Mouse (Mus musculus) monocyte, adult 5-6 weeks (primary cell): ENCODE data around the gene Dnase1l2. TPM values are rescaled to one million over a fixed set of nuclear protein-coding genes. Genes with fewer than 3 reads are reported as not detected.
"Not testable (repeated sequence)": the region's sequence is repeated elsewhere in the genome, so short reads cannot be mapped to it uniquely, and the experiment has no call there.

Experiments used
- ATAC-seq: fragments of 153-309, 156-312 bp; replicated peaks from 2 replicates; pipeline ENCODE4 v1.8.0; 2017; ENCODE audit warnings: mild to moderate bottlenecking; ENCODE audit not compliant: low TSS enrichment, insufficient number of reproducible peaks, severe bottlenecking, poor library complexity, low FRiP score
- total RNA-seq: library from RNA; stranded (forward); fragments of 200-1000, 200-491, 200-594 nt; gene quantifications from 3 replicates; pipeline ENCODE4 v1.2.3, GENCODE M21; 2017

Gene Dnase1l2
- total RNA-seq, 1 experiment from 2014 or later: 2.2 TPM

- no peak for ATAC-seq
Measured at GRCm38 (mm10) chr17:24474557-24474956, 31.7 kb upstream of the Dnase1l2 start.

- no peak for ATAC-seq
Measured at GRCm38 (mm10) chr17:24473612-24474275, 30.8 kb upstream of the Dnase1l2 start, which contains the start of gene Bricd5. Bricd5 (plus strand) TSS chr17:24473884.

DNA sequence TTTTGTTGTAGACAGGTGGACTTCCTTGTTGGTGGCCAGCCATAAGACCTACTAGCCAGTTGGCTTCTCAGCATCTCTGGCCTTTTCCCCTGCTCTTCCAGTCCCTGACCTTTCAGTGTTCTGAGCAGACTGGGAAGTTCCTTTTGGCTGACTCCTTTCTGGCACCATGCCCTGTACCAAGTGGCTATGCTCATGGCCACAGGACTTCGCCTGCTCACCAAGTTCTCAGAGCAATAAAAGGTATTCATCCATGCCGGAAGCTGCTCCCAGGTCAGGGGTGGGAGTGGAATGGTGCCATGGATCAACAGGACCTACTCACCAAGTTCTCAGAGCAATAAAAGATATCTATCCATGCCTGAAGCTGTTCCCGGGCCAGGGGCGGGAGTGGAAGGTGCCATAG, 29.6 kb upstream of the Dnase1l2 start:
- ATAC-seq: no peak

DNA sequence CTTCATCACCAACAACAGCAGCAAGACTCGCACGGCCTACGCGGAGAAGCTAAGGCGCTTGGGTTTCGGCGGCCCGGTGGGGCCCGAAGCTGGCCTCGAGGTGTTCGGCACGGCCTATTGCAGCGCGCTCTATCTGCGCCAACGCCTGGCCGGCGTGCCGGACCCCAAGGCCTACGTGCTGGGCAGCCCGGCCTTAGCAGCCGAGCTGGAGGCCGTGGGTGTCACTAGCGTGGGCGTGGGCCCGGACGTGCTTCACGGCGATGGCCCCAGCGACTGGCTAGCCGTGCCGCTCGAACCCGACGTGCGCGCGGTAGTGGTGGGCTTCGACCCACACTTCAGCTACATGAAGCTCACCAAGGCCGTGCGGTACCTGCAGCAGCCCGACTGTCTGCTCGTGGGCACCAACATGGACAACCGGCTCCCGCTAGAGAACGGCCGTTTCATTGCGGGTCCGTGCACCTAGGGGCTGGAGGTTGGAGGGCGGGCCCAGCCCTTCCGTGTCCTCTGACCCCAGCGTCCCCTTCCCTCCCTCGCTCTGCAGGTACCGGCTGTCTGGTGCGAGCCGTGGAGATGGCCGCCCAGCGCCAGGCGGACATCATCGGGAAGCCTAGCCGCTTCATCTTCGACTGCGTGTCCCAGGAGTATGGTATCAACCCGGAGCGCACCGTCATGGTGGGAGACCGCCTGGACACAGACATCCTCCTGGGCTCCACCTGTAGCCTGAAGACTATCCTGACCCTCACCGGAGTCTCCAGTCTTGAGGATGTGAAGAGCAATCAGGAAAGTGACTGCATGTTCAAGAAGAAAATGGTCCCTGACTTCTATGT, 28.0 kb upstream of the Dnase1l2 start:
- ATAC-seq: no peak

GRCm38 (mm10) chr17:24469910-24470602, 27.2 kb upstream of the Dnase1l2 start, which contains the start of the genes E4f1 and Pgp:
E4f1 (minus strand) TSS chr17:24470313.
Pgp (plus strand) TSS chr17:24470392.
- peak; percentile 90 for ATAC-seq

DNA sequence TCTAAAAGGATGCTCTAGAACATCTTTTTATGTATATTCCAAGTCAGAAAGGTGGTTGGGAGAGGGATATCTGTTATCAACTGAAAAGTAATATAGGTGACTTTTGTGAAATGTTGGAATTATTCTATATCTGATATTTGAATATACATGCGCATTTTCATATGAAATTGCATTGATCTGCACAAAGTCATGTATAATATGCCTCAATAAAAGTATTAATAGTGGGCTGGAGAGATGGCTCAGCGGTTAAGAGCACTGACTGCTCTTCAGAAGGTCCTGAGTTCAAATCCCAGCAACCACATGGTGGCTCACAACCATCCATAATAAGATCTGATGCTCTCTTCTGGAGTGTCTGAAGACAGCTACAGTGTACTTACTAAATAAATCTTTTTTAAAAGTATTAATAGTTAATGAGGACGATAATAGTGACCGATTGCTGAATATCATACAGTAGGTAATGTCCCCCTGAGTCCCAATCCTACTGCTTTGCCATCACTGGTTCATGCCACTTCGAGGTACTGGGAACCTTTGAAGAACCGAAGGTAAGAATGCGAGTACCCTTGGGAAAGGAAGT, 26.5 kb upstream of the Dnase1l2 start:
- no peak for ATAC-seq

- no peak for ATAC-seq
Measured at GRCm38 (mm10) chr17:24468636-24469246, 25.8 kb upstream of the Dnase1l2 start.

GRCm38 (mm10) chr17:24463374-24464133, 20.6 kb upstream of the Dnase1l2 start:
- ATAC-seq: peak; percentile 24; the same call in 1 of the 2 replicates

- ATAC-seq: no peak
Measured at GRCm38 (mm10) chr17:24462932-24463331, 20.0 kb upstream of the Dnase1l2 start.

DNA sequence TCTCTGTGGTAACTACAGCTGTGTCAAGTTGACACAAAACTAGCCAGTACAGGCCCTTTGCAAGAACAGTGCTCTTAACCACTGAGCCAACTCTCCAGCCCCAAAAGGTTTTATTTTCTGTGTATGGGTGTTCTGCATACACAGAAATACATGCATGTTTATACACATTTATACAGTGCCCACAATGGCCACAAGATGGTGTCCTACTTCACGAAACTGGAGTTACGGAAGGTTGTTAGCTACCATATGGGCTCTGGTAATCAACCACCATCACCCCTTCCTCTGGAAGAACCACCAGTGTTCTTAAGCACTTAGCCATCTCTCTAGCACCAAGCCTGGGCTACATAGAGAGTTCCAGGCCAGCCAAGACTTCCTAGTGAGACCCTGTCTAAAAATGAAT, 18.7 kb upstream of the Dnase1l2 start:
- peak; percentile 61 for ATAC-seq

DNA sequence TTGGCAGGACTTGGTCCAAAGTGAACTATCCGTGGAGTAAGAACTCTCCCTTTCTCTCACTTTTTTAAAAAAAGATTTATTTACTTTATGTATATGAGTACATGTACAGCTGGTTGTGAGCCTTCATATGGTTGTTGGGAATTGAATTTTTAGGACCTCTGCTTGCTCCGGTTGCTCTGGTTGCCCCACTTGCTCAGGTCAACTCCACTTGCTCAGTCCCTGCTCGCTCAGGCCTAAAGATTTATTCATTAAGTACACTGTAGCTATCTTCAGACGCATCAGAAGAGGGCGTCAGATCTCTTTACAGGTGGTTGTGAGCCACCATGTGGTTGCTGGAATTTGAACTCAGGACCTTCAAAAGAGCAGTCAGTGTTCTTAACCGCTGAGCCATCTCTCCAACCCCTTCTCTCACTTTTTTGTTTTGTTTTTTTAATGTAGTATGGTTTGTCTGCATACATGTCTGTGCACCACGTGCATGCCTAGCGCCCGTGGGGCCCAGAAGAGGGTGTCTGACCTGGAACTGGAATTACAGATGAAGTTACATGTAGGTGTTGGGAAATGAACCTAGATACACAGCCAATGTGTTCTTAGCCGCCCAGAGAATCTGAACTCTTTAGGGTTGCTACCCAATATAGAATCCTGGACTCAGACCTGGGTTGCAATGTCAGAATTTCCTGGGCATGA, 12.8 kb upstream of the Dnase1l2 start:
- not testable (repeated sequence) for ATAC-seq

DNA sequence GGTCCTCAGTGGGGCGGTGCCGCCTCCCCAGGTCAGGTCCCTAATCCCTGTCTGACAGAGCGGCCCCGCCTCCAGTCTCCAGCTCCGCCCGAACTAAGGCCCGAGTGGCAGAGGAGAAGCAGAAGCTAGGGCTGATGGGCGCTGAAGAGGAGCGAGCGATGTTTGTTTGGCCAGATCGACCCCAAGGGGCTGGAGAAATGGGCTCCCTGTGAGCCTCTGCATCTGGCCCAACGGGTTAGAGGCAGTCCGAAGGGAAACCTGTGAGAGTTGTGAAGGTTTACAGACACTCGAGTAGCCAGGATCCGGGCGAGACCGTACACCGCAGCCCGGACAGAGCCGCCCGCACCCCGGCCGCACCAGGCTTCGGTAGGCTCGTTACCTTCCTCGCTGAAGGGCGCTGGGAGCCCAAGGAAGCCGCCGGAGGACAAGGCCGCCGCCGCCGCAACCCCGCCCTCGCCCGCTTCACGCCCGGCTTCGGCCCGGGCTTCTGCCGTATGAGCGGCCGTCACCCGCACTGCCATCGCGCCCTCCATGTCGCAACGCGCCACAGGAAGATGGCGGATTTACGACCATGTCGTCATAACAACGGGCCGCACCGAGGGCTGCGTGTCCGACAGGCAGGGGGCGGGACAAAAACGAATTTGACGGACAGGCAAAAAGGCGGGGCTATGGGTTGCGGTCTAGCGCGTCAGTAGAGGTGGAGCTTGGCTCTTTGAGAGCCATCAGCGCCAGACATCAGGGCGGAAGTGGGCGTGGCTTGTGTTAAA, 12.0 kb upstream of the Dnase1l2 start:
- ATAC-seq: peak; percentile 97

DNA sequence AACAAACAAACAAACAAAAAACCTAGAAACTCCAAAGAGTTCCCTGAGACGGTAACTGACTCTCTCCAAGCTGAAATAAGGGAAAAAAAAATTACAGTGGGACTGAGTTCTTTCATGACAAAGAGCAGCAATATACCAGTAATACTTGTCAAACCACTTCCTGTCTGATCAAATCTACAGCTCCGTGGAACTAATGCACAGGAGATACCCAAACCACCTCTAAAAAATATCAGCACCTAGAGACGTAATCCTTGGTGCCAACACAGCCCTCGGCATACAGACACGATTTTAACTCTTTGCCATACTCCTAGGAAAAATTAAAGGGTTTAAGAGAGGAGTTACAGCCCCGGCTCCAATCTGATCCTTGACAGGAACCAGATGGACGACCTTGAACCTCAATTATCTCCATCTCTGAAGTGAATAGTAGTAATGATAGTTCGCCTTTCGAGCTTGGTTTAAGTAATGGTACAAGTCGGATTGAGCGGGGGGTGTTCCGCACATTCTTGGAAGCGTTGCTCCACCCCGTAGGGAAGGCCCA, 11.4 kb upstream of the Dnase1l2 start:
- ATAC-seq: no peak

DNA sequence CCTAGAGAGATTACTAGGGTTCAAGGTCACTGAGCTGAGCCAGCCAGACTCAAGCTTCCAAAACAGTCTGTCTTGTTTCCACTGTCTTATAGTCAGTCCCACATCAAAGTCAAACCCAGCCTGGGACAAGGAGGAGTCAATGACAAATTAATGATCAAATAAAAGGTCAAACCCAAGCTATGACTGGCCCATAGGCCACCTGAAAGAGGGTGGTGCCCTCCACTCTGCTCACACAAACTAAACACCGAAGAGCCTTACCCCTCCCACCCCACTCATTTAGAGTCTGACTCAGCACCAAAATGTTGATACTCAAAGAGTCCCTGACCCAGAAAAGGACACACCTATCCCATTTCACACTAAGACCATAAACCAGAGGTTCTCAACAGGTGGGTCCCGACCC, 10.5 kb upstream of the Dnase1l2 start:
- ATAC-seq: no peak

GRCm38 (mm10) chr17:24451220-24451619, 8.3 kb upstream of the Dnase1l2 start:
- ATAC-seq: no peak

DNA sequence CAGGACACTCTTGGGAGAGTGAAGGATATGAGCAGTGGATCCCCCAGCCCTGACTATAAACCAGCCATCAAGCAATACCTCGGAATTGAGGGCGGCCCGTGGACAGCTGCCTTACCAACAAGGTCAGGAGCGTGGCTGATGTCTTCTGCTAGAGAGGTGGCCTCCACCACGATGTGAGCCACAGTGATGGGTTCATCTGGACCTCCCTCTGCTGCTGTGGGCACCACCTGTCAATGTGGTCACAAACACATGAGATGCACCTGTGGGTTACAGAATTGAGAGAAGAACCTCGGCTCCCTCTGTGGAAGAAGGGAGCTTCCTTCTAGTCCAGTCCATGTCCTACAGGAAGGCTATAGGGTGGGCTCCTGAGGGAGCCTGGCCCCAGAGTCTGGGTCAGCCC, 6.6 kb upstream of the Dnase1l2 start:
- ATAC-seq: no peak

GRCm38 (mm10) chr17:24446590-24446989, 3.7 kb upstream of the Dnase1l2 start:
- ATAC-seq: no peak
